Mouse (Mus musculus): ENCODE measurements around the gene Fgfr2.

The Fgfr2 gene

DNA sequence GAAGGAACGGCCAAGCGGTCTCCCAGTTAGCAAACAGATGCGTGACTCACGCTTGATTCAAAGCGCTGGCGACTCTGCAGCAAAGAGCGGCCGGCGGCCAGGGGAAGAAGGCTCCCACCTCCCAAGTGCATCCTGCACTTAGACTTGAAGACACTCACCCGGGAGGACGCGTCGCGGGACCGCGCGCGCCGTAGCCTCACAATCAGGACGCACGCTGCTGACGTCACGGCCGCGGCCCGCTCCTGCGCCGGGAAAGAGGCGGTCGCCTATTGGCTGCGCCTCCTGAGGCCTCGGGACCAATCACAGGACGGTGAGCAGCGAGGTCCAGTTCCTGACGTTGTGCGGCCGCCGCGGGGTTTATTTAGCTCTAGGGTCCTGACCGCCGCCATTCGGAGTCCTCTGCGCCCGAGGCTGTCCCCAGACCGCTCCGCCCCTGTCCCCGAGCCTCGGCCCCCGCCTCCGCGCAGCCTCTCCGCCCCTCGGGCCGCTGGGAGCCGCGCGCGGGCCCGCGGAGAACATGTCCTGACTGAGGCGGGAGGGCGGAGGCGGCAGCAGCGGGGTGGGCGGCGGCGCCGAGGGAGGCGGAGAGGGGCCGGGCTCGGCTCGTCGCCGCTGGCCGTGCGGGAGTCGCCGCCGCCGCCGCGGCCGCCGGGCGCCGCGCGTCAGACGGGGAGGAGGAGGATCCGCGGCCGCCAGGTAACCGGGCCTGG is 192.1 kb downstream of the Fgfr2 start, which contains the start of gene Zranb1:
Zranb1 (plus strand) TSS at position 293 of the 710 bp plus-strand sequence.
- DNase-seq: peak; percentile 99

DNA sequence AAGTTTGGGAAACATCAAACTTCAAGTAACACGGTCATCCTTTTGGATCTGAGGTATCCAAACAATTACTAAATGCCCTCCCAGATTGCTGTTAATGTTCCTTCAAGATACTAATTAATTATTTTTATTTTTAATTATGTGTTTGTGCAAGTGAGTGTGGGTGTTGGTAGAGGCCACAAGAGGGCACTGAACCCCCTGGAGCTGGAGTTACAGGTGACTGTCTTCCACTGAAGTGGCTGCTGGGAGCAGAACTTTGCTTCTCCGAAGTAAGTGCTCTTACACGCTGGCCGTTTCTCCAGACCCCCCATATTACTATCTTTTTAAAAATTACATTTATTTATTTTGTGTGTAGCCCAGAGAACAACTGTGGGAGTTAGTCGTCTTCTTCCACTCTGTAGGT is 193.1 kb downstream of the Fgfr2 start:
- no peak for DNase-seq

DNA sequence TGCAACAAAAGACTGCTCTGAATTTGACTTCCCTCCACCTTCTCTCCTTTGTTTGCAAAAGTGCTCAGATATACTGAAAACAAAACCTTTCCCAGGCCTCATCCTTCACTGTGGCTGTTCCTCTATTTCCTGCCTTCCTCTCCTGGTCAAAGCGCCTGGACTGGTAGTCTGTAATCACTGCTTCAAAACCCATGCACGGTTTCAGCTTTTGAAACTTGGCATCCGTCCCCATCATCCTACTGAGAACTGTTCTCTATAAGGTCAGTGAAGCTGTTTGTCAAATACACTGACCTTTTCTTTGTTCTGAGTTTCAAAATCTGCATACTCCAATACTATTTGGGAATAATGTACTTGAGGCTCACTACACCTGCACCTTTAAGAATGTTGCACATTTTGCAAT is 195.9 kb downstream of the Fgfr2 start:
- DNase-seq: no peak

DNA sequence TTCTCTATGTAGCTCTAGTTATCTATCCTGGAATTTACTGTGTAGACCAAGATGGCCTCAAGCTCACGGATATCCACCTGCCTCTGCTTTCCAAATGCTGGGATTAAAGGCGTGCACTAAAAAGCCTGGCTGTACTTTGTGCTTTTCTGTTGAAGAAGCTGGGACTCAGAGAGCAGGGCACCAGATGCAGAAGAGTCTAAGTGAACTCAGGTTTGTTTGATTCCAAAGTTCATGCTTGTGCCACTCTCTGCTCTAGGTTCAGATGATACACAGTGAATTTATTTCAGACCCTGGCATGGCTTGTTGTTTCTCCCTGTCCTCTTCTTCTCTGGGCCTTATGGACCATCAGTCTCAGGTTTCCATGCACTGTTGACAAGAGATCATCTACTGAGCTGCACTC is 197.9 kb downstream of the Fgfr2 start:
- no peak for DNase-seq

DNA sequence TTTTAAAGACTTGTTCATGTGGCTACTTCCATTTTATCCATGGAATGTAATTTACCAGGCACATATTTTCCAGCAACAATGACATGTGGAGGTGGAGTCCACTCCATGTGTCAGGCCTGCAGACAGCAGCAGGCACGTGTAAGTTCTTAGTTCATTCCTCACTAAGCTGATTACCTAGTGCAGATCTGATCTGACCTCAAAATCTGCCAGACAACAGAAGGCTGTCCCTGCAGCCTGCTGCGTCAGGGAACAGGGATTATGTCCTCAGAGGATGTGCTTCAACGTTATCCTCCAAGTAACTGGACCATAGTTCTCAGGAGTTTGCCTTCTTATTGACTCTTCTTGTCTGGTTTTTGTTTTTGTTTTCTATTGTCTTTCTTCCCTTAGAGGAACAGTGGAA is 201.2 kb downstream of the Fgfr2 start:
- DNase-seq: no peak

DNA sequence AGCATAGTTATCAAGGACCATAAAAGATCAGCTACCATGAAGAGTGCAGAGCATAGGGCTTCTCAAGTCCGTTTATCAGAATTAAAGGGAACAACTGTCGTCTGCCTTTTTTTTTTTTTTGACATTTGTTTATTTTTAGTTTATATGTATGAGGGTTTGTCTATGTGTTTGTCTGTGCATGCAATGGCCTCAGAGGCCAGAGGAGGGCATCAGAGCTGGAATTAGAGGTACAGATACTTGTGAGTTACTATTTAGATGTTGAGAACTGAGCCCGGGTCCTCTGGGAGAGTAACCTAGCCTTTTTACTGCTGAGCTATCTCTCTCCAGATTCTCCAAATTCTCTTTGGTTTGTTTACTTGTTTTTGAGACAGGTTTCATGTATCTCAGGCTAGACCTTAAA is 219.4 kb downstream of the Fgfr2 start:
- no peak for DNase-seq

DNA sequence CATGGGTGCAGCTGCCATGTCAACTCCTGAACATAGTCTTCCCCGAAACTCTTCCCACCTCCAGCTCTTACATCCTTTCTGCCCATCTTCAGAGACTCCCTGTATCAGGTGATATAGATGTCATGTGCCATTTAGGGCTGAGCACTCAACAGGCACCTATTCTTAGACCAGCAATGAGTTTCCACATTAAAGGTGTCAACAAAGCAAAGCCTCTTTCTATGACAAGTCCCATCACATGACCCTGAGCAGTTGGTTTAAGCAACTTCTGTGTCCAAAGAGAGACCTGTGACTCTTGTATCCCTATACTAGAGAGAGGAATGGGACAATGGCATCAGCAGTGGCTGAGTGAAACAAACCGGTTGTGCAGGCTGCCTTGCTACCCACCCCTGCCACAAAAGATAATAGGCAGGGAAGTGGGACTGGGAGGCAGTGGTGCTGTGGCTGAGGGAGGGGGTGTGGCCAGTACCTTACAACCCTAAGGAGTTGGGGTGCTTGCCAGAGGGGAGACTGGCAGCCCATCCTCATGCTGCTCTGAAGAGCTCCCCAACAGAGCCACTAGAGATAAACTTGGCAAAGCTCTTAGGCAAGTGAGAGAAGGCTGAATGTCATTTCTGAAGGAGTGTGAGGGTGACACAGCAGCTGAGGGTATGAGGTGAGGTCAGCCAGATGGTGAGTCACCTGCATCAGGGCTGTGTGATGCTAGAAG is 222.2 kb downstream of the Fgfr2 start:
- DNase-seq: no peak

DNA sequence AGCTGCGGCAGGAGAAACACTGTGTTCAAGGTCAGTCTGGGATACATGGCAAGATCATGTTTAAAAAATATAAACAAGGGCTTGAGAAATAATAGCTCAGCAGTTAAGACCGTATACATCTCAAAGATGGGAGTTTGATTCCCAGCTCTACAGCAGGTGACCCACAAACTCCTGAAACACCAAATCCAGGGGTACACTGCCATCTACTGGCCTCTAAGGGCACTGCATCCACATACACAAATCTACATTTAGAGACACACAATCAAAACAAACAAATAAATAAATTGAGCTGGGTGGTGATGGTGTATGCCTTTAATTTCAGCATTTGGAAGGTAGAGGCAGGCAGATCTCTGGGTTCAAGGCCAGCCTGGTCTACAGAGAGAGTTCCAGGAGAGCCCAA is 224.9 kb downstream of the Fgfr2 start:
- DNase-seq: peak; percentile 58

DNA sequence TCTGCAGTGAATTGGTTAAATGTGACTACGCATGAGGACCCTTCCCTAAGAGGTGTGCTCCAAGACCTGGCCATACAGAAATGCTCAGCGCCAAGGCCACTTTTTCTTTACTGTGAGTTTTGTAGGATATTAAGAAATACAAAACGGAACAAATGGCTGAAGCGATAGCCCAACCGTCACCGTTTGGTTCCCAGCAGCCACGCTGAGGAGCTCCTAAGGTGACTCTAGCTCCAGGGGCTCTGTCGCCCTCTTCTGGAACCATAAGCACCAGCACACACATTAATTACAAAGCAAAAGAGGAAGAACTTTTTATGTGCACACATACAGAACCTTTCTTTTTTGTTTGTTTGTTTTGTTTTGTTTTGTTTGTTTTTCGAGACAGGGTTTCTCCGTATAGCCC is 225.9 kb downstream of the Fgfr2 start:
- no peak for DNase-seq

DNA sequence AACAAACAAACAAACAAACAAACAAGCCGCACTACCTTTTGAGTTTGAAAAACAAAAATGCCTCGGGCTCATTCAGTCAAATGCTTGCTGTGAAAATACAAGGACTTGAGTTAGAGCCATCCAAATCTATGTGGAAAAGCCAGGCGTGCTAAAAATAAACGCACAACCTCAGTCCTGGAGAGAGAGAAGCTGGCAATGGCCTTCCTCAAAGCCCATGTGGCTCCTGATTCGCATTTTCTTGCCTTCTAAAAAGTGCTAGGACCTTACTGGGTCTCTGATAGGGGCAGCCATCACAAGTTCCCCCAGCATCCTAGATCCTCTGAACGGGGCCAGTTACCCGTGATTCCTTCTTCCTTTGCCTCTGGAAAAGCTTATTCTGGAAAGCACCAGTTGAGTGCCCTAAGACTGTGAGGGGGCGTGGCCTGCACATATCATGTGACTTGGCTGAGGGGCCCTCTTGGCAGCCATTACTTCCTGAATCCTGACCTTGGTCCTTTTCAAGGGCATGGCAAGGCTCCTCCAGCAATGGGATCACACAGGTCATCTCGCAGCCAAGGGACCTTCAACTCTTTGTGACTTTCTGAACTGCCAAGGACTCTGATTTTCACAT is 226.8 kb downstream of the Fgfr2 start:
- DNase-seq: peak; percentile 61

DNA sequence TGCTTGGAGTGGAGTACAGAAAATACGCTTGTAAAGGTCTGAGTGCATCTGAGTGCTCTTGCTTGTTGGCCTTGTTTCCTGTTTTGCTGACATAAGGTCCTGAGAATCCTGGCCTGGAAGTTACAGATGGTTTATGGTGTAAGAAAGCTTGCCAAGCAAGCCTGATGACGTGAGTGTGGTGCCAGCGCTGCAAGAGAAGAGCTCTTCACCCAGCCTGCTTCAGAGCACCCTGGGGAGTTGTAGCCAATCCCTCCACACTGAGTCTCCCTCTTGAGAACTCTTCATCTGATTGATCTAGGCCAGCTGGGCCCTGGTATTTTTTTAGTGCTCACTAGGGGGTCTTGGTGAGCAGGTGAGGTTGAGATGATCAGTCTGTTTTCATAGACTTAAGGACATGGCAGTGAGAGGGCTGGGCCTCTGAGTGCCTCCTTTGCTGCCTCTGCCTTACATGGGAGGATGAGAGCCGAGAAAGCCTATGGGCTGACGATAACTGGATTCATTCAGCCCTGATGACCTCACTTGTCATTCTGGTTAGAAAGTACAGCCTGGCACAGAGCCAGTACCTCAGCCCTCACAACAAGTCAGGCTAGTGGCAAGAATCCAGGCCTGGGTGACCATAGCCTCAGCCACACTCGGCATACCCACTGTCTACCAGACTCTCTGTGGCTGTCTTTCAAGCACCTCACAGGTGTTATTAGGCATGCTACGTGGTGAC is 228.2 kb downstream of the Fgfr2 start:
- peak; percentile 87 for DNase-seq

DNA sequence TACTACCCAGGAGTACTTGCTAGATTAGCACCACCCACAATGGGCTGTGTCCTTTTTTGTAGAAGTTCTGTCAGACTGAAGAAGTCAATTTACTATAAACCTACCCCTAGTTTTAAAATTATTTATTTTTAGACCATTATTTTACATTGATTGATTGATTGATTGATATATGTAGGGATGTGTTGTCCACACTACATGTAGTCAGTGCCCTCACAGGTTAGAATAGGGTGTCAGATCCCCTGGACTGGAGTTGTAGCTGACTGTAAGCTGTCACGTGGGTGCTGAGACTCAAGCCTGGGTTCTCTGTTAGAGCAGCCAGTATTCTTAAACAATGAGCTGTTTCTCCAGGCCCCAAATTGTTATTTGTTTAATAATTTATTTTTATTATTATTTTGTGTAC is 229.8 kb downstream of the Fgfr2 start:
- peak; percentile 58 for DNase-seq

DNA sequence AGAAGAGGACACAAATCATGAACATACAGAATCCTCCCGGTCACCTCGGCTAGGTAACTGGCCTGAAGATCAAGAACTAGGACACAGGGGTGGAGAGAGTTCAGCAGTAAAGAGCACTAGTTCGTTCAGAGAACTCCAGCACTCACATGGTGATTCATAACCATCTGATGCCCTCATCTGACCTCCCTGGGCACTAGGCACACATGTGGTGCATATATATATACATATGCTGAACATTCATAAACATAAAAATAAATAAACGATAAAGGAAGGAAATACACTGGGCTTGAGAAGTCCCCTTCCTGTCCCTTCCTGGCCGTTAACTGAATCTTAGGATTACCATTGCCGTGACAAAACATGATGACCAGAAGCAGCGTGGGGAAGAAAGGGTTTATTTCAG is 230.3 kb downstream of the Fgfr2 start:
- DNase-seq: no peak

DNA sequence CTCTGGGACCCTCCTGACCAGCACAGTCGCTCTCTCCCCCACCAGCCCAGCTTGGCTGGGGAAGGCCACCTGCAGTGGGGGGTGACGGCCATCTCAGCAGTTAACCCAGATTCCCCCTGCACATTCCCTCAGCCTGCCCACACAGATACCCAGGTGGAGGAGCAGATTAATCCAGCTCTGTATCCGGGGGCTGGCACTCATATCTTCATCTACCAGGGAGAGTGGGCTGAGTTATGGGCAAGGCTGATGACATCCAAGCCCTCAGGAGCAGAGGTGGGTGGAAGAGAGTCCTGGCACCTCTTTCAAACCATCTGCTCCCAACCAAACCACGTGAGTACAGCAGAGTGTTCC is 230.9 kb downstream of the Fgfr2 start:
- peak; percentile 95 for DNase-seq

DNA sequence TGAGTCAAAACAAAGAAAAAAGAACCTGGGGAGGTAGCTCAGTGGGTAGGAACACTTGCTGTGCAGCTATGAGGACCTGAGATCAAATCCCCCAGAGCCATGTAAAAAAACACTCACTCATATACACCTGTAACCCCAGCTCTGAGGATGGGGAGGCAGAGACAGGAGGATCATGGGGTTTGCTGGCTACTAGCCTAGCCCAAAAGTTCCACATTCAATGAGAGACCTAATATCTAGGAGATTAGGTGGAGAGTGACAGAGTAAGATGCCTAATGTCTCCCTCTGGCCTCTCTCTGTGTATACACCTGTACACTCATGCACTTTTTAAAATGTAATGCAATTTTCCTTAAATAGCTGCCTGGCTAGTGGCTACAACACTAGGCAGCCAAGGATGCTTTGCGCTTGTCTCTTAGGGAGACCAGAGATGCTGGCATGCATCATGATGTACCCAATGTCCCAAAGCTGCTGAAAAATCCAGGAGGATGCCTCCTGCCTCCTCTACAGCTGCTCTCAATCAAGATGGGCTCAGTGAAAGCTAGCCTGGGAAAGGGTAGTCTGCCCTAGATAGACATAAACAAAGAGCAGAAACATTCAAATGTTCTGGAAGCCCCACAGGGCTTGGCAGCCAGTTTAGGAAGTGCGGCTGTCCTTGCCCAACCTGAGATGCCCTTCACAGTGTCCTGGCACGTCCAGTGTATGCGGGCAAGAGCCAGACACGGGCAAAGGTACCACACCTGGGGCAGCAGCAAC is 231.4 kb downstream of the Fgfr2 start:
- DNase-seq: peak; percentile 94

DNA sequence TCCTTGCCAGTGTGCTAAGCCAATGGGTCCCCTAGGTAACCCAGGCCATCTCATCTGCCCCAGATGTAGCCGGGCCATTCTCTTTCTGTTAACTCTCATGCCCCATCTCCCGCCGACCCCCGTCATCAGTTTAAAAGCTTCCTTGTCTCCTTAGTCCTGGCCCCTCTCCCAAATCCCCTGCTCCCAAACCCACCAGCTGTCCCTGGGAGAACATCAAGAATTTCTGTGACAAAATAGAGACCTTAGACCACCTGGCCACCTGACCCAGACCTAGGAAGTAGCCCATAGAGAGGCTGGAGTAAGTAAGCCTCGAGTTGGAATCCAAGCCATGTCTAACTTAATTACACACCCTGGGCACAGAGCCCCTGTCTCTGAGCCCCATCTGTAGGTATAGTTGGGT is 232.9 kb downstream of the Fgfr2 start:
- no peak for DNase-seq

DNA sequence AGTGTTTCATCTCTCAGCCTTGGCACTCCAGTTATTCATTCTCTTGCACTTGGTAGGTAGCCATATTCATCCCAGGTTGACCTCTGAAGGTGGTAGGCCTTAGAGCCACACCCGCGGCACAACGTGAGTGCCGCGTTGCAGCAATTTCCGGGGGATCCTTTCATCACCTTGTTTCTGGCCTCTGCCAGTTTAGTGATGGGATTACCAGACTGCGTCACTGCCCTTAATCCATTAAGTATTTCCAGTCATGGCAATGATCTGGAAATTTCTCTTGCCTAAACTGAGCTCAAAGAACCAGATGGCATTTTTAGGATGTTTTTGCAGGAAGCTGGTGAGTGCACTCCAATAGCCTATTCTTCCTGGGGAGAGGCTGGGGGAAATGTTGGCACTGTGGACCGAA is 233.5 kb downstream of the Fgfr2 start:
- no peak for DNase-seq

DNA sequence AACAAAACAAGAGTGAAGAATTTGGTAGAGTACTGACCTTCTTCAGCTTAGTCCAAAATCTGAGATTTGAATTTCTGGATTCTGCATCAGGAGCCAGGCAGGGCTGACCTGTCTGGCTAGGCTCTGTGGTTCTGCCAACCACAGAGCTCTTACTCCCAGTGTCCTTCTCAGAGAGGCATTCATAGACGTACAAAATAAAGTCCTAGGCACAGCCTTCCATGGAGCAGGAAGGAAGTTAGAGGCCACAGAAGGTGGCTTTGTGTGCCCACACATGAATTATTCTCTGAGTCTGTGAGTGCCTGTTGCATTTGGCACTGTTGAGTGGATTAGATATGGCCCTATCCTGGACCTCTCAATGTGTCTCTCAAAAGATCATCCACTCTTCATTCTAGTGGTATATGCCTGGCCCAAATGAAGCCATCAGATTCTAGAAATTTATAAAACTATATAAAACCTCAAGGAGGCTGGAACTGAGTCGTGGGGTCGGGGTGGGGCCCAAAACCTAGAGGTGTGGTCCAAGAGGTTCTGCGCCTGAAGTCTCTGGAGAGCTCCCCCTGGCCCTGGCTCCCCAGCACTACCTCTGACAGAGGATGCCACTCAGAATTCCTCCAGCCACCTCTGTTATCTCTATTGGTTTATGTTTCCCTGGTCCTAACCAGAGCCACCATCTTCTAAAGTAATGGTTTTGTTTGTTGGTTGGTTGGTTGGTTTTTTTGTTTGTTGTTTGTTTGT is 234.5 kb downstream of the Fgfr2 start:
- no peak for DNase-seq

DNA sequence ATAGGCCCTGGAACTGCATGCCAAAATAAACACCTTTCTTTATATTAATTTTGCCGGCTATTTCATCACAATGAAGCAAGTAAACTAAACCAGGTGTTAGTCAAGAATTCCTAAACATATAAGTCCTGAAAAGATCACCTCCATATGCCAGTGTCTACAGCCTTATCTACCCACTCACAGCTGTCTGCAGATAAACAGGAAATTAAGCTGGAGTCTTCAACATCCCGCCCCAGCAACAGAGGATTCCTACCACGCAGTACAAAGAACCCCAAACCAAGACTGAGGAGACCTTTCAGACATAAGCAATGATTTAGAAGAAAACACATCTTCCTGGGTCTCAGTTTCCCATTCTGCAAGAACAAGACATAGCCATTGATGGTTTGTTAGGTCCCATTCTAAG is 235.1 kb downstream of the Fgfr2 start:
- no peak for DNase-seq

DNA sequence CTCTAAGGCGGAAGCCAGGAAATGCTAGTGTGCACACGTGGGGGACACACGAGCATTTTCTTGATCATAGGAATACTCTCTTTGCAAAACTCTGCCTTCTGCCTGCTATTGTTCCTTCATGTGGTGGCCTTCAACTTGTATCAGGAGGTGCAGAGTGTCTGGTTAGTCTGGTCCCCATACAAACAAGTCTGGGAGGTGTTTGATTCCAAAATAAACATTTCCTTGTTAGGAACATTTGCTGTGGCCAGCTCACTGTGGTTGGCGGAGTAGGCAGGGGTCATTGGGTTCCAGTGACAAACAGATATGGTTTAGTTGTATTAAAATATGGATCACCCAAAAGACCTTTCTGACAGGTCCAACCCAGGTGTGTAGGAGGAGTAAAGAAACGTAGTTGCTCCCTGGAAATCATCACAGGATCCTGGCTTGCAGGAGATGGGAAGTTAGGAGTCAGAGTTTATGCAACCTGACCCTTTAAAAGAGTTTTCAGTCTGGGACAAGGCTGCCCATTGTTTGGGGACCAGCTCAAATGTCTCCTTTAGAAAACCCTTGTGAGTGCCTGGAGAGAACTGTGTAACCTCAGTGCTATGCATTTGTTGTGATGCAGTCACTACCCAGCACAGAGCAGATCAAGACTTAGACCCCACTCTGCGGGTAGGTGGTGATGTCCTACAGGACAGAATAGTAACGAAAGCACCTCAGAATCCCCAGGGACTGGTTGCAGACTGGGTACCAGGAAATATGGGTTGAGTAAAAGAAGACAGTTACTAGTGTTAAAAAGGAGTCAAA is 235.9 kb downstream of the Fgfr2 start:
- DNase-seq: no peak

DNA sequence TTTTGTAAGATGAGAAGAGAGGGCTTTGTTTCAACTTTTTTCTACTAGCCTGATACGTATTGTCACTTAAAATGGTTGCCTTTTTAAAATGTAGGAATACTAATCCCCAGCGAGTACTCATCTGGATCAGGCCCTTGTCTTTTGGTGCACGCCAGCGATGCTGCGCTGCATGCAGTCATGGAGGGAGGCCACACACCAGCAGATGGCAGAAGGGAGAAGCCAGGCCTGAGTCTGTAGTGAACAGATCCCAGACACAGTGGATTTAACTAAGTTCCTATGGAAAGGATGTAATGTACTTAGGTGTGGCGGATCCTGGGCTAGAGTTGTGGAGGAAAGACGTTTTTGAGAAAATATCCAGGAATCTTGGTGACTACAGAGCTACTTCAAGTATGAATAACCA is 239.1 kb downstream of the Fgfr2 start:
- no peak for DNase-seq

All from cerebellum, adult 9-10 months (tissue).